Comparison of ENCODE assay signal across 22 mouse cellular contexts in the genomic region with DNA sequence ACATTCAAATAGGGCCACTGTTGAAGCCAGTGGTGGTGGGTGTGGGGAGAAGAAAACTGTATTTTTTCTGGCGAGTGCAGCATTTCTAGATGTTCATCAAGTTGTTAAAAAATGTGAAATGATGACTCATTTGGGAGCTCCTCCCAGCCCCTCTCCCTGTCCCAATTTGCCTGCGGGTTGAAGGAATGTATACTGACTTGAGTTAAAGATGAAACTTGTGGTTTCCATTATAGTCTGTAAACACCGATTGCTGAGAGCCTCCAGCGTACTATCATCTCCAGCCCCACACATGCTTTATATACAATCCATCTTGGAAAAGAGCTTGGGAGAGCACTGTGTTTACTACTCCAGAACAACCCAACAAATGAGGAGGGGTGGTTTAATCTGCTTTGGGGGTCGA.
DNase-seq lines count a peak whose midpoint lies in the region; ATAC-seq and TF ChIP-seq lines count a peak whose summit lies in the region.
"Had no signal": no experiment of that assay in that cellular context is flagged by ENCODE, and none has a peak within 500 bp of the region (broad histone marks: within the 10 kb centered on the region; RNA-seq: fewer than 3 reads in every experiment).

No protein-coding gene starts in this region.

- no peaks in the 10 kb centered on the region for H3K36me3 ChIP-seq in limb, embryonic 13.5 days
- H3K36me3 ChIP-seq in limb, embryonic 10.5 days = no peaks in the 10 kb centered on the region
- H3K36me3 ChIP-seq in embryonic facial prominence, embryonic 14.5 days (ENCODE audit: control insufficient read depth, insufficient read depth, low read length) = no peaks in the 10 kb centered on the region
- no peaks in the 10 kb centered on the region for H3K36me3 ChIP-seq in limb, embryonic 14.5 days (ENCODE audit: control insufficient read depth, insufficient read depth, low read length)
- H3K36me3 ChIP-seq in midbrain, embryonic 15.5 days (replicated peaks) = no peaks in the 10 kb centered on the region
- H3K36me3 ChIP-seq: forebrain, embryonic 12.5 days; G1E; heart, embryonic 15.5 days; hindbrain, embryonic 10.5 days had no signal

- H3K27ac ChIP-seq in limb, embryonic 13.5 days = no peak overlapping the region
- no peak overlapping the region for H3K27ac ChIP-seq in limb, embryonic 10.5 days
- no peak overlapping the region for H3K27ac ChIP-seq in embryonic facial prominence, embryonic 14.5 days (replicated peaks; ENCODE audit: low read depth, low read length)
- H3K27ac ChIP-seq in limb, embryonic 14.5 days (replicated peaks; ENCODE audit: low read depth, low read length) = no peak overlapping the region
- H3K27ac ChIP-seq in midbrain, embryonic 15.5 days = no peak overlapping the region
- H3K27ac ChIP-seq: forebrain, embryonic 12.5 days; heart, adult 2 months; heart, embryonic 15.5 days; hindbrain, embryonic 10.5 days; hindbrain, embryonic 14.5 days had no signal

- H3K9me3 ChIP-seq in limb, embryonic 13.5 days = no peaks in the 10 kb centered on the region
- H3K9me3 ChIP-seq in limb, embryonic 10.5 days (replicated peaks) = no peaks in the 10 kb centered on the region
- H3K9me3 ChIP-seq in embryonic facial prominence, embryonic 14.5 days (ENCODE audit: control insufficient read depth, low read length) = no peaks in the 10 kb centered on the region
- no peaks in the 10 kb centered on the region for H3K9me3 ChIP-seq in limb, embryonic 14.5 days (ENCODE audit: control insufficient read depth, low read length)
- H3K9me3 ChIP-seq in midbrain, embryonic 15.5 days = no peaks in the 10 kb centered on the region
- H3K9me3 ChIP-seq: forebrain, embryonic 12.5 days; heart, embryonic 15.5 days; hindbrain, embryonic 10.5 days had no signal

- TF ChIP-seq POLR2A in limb, embryonic 14.5 days (IDR thresholded peaks at IDR 0.05; ENCODE audit: borderline replicate concordance, extremely low read depth, insufficient read depth, insufficient read length) = no peak

- H3K27me3 ChIP-seq in limb, embryonic 13.5 days = no peaks in the 10 kb centered on the region
- no peaks in the 10 kb centered on the region for H3K27me3 ChIP-seq in limb, embryonic 10.5 days (ENCODE audit: low read depth, poor library complexity, severe bottlenecking)
- no peaks in the 10 kb centered on the region for H3K27me3 ChIP-seq in embryonic facial prominence, embryonic 14.5 days (replicated peaks; ENCODE audit: control insufficient read depth, insufficient read depth, low read length)
- H3K27me3 ChIP-seq in limb, embryonic 14.5 days (ENCODE audit: control insufficient read depth, insufficient read depth, low read length) = no peaks in the 10 kb centered on the region
- no peaks in the 10 kb centered on the region for H3K27me3 ChIP-seq in midbrain, embryonic 15.5 days (replicated peaks)
- H3K27me3 ChIP-seq: forebrain, embryonic 12.5 days; heart, embryonic 15.5 days had no signal

- H3K9ac ChIP-seq in limb, embryonic 13.5 days = no peak overlapping the region
- H3K9ac ChIP-seq in embryonic facial prominence, embryonic 14.5 days (ENCODE audit: low read depth, low read length) = no peak overlapping the region
- H3K9ac ChIP-seq in limb, embryonic 14.5 days (ENCODE audit: low read depth, low read length, severe bottlenecking) = no peak overlapping the region
- H3K9ac ChIP-seq in midbrain, embryonic 15.5 days = no peak overlapping the region
- H3K9ac ChIP-seq: forebrain, embryonic 12.5 days; heart, embryonic 15.5 days; hindbrain, embryonic 14.5 days had no signal

- no peaks in the 10 kb centered on the region for H3K4me1 ChIP-seq in limb, embryonic 13.5 days
- no peaks in the 10 kb centered on the region for H3K4me1 ChIP-seq in limb, embryonic 10.5 days
- H3K4me1 ChIP-seq in embryonic facial prominence, embryonic 14.5 days (ENCODE audit: control insufficient read depth, insufficient read depth, low read length) = peaks cover 3% of the 10 kb centered on the region
- no peaks in the 10 kb centered on the region for H3K4me1 ChIP-seq in limb, embryonic 14.5 days (ENCODE audit: control insufficient read depth, insufficient read depth, low read length)
- H3K4me1 ChIP-seq in midbrain, embryonic 15.5 days = no peaks in the 10 kb centered on the region
- H3K4me1 ChIP-seq: forebrain, embryonic 12.5 days; heart, embryonic 15.5 days; hindbrain, embryonic 10.5 days had no signal

- DNase-seq in limb, embryonic 10.5 days (ENCODE audit: low spot score) = no peak
- DNase-seq in embryonic facial prominence, embryonic 14.5 days (ENCODE audit: low spot score) = peak; percentile 92
- peak; percentile 70 for DNase-seq in limb, embryonic 14.5 days (ENCODE audit: low spot score)
- DNase-seq in lung, postnatal 36 days = no peak
- DNase-seq: adrenal gland, postnatal 14 days; B cell, adult 2 months; cerebellum, adult 11-12 months; cerebellum, adult 9-10 months; cerebellum, postnatal 25 days; gastrocnemius, postnatal 10 days; heart, adult 2 months; heart, postnatal 14 days had no signal

- H3K4me2 ChIP-seq in limb, embryonic 13.5 days (replicated peaks) = no peak overlapping the region
- H3K4me2 ChIP-seq in embryonic facial prominence, embryonic 14.5 days (ENCODE audit: low read depth, low read length) = no peak overlapping the region
- H3K4me2 ChIP-seq in limb, embryonic 14.5 days (replicated peaks; ENCODE audit: low read depth, low read length, severe bottlenecking) = no peak overlapping the region
- H3K4me2 ChIP-seq in midbrain, embryonic 15.5 days = no peak overlapping the region
- H3K4me2 ChIP-seq: forebrain, embryonic 12.5 days; heart, embryonic 11.5 days; heart, embryonic 15.5 days; hindbrain, embryonic 14.5 days had no signal

- 50% methylated on average over 5 of the region's 5 CpGs for WGBS in limb, embryonic 13.5 days
- 80% methylated on average over 5 of the region's 5 CpGs for WGBS in limb, embryonic 10.5 days
- WGBS in embryonic facial prominence, embryonic 14.5 days = 49% methylated on average over 5 of the region's 5 CpGs
- WGBS in limb, embryonic 14.5 days = 59% methylated on average over 5 of the region's 5 CpGs
- WGBS in midbrain, embryonic 15.5 days = 86% methylated on average over 5 of the region's 5 CpGs

- H3K4me3 ChIP-seq in limb, embryonic 13.5 days = no peak overlapping the region
- H3K4me3 ChIP-seq in limb, embryonic 10.5 days = no peak overlapping the region
- no peak overlapping the region for H3K4me3 ChIP-seq in embryonic facial prominence, embryonic 14.5 days (ENCODE audit: low read depth, low read length)
- no peak overlapping the region for H3K4me3 ChIP-seq in limb, embryonic 14.5 days (replicated peaks; ENCODE audit: low read length)
- no peak overlapping the region for H3K4me3 ChIP-seq in midbrain, embryonic 15.5 days
- H3K4me3 ChIP-seq: forebrain, embryonic 12.5 days; heart, adult 2 months; heart, embryonic 15.5 days; hindbrain, embryonic 10.5 days had no signal

- peak; percentile 73 for ATAC-seq in limb, embryonic 13.5 days (ENCODE audit: low FRiP score, low read depth)
- peak; percentile 86 for ATAC-seq in embryonic facial prominence, embryonic 14.5 days (ENCODE audit: low read depth)
- ATAC-seq in limb, embryonic 14.5 days (ENCODE audit: low FRiP score, low read depth) = peak; percentile 85
- no peak for ATAC-seq in midbrain, embryonic 15.5 days (replicated peaks)
- ATAC-seq: CD4-positive, CD25-positive, alpha-beta regulatory T cell, adult 4 months; forebrain, embryonic 16.5 days had no signal

Comparison
In these comparisons a context has a peak if more than half of its experiments do, and no peak if none do; other contexts are left out.
1. DNase-seq: peak in embryonic facial prominence, embryonic 14.5 days (single experiment) and limb, embryonic 14.5 days (single experiment); none in limb, embryonic 10.5 days (single experiment) and lung, postnatal 36 days (single experiment).